Mouse (Mus musculus): ENCODE results near the gene Pxmp4.

The Pxmp4 gene

GRCm38 (mm10) chr2:154574271-154574670 is 29.2 kb downstream of the Pxmp4 start:
- DNase-seq (ENCODE audit: low spot score in 2 of 2) = no peak

GRCm38 (mm10) chr2:154572996-154573395 is 30.5 kb downstream of the Pxmp4 start:
- no peak for DNase-seq (ENCODE audit: low spot score in 2 of 2)

GRCm38 (mm10) chr2:154571976-154572375 is 31.5 kb downstream of the Pxmp4 start:
- DNase-seq (ENCODE audit: low spot score in 2 of 2) = peak in 1 of 2 experiments; percentile 31

- no peak for DNase-seq (ENCODE audit: low spot score in 2 of 2)
Observed at GRCm38 (mm10) chr2:154571266-154571665, 32.2 kb downstream of the Pxmp4 start.

- no peak for DNase-seq (ENCODE audit: low spot score in 2 of 2)
Observed at GRCm38 (mm10) chr2:154570666-154571065, 32.8 kb downstream of the Pxmp4 start.

- DNase-seq (ENCODE audit: low spot score in 2 of 2) = peak; percentile 62 to 90
Observed at GRCm38 (mm10) chr2:154569836-154570286, 33.6 kb downstream of the Pxmp4 start, which contains the start of gene E2f1. Gene E2f1, minus strand, starts transcription at chr2:154569892.

- DNase-seq (ENCODE audit: low spot score in 2 of 2) = peak in 1 of 2 experiments; percentile 58
Observed at GRCm38 (mm10) chr2:154569071-154569748, 34.3 kb downstream of the Pxmp4 start.

- no peak for DNase-seq (ENCODE audit: low spot score in 2 of 2)
Observed at GRCm38 (mm10) chr2:154568329-154569070, 35.0 kb downstream of the Pxmp4 start.

GRCm38 (mm10) chr2:154567766-154568165 is 35.7 kb downstream of the Pxmp4 start:
- DNase-seq (ENCODE audit: low spot score in 2 of 2) = no peak

GRCm38 (mm10) chr2:154566641-154567040 is 36.9 kb downstream of the Pxmp4 start:
- DNase-seq (ENCODE audit: low spot score in 2 of 2) = no peak

GRCm38 (mm10) chr2:154565562-154565961 is 37.9 kb downstream of the Pxmp4 start:
- DNase-seq (ENCODE audit: low spot score in 2 of 2) = peak in 1 of 2 experiments; percentile 48

- DNase-seq (ENCODE audit: low spot score in 2 of 2) = no peak
Observed at GRCm38 (mm10) chr2:154563612-154564170, 39.8 kb downstream of the Pxmp4 start.

GRCm38 (mm10) chr2:154558264-154559039 is 45.1 kb downstream of the Pxmp4 start, which contains the start of gene Necab3:
Gene Necab3, minus strand, starts transcription at chr2:154558890.
- DNase-seq (ENCODE audit: low spot score in 2 of 2) = peak in 1 of 2 experiments; percentile 59

GRCm38 (mm10) chr2:154557184-154557832 is 46.2 kb downstream of the Pxmp4 start:
- DNase-seq (ENCODE audit: low spot score in 2 of 2) = peak in 1 of 2 experiments; percentile 66

GRCm38 (mm10) chr2:154555235-154555634 is 48.3 kb downstream of the Pxmp4 start:
- DNase-seq (ENCODE audit: low spot score in 2 of 2) = peak; percentile 70 to 80

- DNase-seq (ENCODE audit: low spot score in 2 of 2) = peak in 1 of 2 experiments; percentile 65
Observed at GRCm38 (mm10) chr2:154552424-154552907, 51.0 kb downstream of the Pxmp4 start.

- no peak for DNase-seq (ENCODE audit: low spot score in 2 of 2)
Observed at GRCm38 (mm10) chr2:154551927-154552326, 51.6 kb downstream of the Pxmp4 start.

GRCm38 (mm10) chr2:154551476-154551875 is 52.0 kb downstream of the Pxmp4 start, which contains the start of gene Actl10:
Gene Actl10, plus strand, starts transcription at chr2:154551776.
- no peak for DNase-seq (ENCODE audit: low spot score in 2 of 2)

- no peak for DNase-seq (ENCODE audit: low spot score in 2 of 2)
Observed at GRCm38 (mm10) chr2:154550937-154551336, 52.6 kb downstream of the Pxmp4 start.

GRCm38 (mm10) chr2:154549886-154550189 is 53.7 kb downstream of the Pxmp4 start:
- DNase-seq (ENCODE audit: low spot score in 2 of 2) = no peak

Data from left cerebral cortex, adult 9 months (tissue).